Mouse (Mus musculus) urinary bladder, postnatal 36 days (tissue): ENCODE measurements around the gene Fam47e.
"Not testable (repeated sequence)": the region's sequence is repeated elsewhere in the genome, so short reads cannot be mapped to it uniquely, and the experiment has no call there.

Experiments used
- DNase-seq, 2 experiments: peaks; one replicate each; pipeline ENCODE4 v3.0.0; 2022; ENCODE audit warnings: low spot score in 2 of 2, mixed read lengths in 1 of 2

The Fam47e gene

DNA sequence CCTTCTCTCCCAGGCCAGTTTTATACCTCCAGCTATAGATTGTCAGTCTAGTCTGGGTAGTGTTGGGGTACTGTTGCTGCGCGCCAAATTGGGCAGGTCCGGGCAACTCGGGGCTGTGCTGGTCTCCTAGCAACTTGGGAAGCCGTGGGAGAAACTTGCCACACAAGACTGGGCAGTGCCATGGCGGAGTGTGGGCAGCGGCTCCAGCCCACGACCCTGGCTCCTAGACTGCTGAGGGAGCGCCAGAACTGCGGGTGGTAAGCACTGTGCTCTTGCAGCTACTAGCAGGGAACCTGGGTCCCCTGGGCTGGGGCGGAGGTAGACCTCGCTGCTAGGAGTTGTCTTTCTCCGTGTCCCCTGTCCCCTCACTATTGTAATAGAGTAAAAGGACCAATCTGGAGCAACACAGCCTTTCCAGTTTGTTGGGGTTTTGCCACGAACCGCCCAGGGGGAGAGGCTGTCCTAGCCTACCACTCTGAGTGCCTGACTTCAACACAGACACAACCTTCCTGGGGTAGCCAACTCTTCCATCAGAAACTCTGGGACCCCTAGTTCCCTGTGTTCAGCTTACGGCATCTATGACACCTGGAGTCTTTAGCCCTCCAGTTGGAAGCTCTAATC lies at the start of gene Fam47e:
Gene Fam47e (plus strand): TSS at position 179 of the 621 bp plus-strand sequence.
- peak; percentile 48 to 53 for DNase-seq

DNA sequence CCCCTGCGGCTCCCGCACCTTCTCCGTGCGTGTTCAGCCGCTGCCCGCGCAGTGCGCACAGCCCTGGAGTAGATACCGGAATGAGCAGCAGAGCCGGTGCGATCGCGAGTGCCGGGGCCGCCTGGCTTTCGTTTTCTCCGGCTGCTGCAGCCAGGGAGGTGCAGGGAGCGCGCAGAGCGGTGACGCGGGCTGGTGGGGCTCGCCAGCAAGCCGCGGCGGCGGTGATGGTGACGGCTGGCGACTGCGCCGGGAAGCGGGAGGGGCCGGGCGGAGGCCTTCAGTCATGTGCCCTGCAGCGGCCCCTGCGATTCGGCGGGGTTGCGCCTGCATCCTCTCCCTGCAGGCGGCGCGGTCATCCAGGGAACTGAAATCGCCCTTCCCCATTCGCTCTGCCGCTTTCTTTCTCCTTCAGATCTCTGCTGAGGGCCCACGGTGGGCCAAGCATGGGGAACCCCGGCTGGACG lies 49.4 kb upstream of the Fam47e start:
- DNase-seq = peak; percentile 93 to 97

- no peak for DNase-seq
Measured at GRCm38 (mm10) chr5:92506301-92506729, 48.6 kb upstream of the Fam47e start.

DNA sequence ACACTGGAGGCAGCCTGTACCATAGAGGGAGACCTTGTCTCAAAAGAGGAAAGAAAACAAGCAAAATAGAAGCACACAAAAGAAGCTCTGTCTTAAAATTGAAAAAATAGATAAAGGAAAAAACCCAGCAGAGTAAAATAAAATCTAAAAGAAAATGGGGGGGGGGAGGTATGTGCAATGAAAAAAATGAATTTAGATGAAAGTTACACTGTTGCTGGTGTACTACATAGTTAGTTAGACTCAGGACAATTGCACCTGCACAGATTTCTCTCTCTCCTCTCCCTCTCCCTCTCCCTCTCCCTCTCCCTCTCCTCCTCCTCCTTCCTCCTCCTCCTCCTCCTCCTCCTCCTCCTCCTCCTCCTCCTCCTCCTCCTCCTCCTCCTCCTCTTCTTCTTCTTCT lies 48.1 kb upstream of the Fam47e start, which contains the start of gene Scarb2:
Gene Scarb2 (minus strand): TSS at position 101 of the 400 bp plus-strand sequence.
- DNase-seq = no peak

DNA sequence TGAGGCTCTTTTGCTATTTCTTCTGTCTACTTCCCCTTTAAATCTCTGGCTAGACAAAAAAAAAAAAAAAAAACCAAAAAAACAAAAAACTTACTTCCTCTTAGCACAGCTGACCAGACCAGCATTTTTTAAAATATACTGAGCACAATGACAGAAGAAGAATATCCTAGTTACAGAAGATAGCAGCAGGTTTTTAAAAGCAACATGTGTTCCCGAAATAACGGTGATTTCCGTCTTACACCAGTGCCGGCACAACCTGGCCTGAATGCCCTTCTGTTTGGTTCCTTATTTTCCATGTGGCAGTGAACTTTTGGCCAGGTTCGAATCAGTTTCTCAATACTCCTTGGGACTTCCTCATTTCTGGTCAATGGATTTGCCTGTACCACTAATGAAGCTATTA lies 46.0 kb upstream of the Fam47e start:
- DNase-seq = no peak

- DNase-seq = no peak
Measured at GRCm38 (mm10) chr5:92511256-92511655, 43.6 kb upstream of the Fam47e start.

DNA sequence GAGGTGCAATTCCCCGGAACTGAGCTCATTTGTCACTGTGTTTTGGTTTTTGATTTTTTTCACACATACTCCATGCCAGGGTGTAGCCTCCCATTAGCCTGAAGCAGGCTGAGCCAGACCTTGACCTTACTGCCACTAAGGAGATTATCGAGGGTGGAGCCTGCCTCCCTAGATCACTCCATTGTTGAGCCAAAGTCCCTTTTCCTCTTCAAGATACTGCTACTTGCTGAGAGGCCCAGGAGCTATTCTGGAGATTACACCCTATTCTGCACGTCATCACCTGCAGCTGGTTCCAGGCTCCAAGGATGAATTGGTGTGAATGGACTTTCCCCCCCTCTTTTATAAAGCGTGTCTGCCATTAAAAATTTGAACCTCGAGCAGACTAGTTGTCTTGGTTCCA lies 42.8 kb upstream of the Fam47e start:
- DNase-seq = no peak

GRCm38 (mm10) chr5:92521131-92521530 lies 33.7 kb upstream of the Fam47e start:
- not testable (repeated sequence) for DNase-seq

DNA sequence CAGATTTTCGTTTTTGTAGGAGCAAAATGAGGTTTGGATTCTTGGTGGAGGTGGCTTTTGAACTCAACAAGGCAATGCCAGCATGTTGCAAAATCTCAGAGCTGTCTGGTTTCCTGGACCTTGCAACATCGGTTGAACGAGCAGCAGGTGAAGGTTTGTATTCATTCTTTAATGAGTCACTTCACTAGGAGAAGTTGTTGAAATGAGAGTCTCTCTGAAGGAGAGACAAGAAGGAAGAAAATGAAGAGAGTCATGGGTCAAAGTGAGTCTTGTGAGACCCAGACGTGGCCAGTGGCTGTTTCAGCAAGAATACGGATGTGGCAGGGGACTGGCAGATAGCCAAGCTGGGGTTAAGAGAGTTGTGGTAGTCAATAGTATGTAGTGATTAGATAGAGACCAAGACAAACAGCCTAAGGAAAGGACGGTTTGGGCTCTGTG lies 30.0 kb upstream of the Fam47e start:
- no peak for DNase-seq

DNA sequence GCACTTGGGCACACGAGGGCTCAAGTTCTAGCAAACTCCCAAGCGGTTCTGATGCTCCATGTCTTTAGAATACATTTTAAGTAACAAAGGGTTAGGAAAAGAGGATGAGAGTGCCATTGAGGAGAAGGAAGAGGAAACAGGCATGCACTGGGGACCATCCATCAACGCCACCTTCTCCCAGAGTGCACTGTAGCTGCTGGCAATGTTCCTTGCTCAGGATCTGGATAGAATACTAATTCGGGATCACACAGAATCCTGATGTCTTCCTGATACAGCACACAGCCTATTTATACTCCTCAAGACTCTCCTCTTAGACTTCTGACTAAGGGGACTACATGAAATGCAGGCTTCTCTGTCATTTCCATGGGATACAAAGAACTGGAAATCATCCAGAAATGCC lies 15.2 kb upstream of the Fam47e start:
- no peak for DNase-seq

DNA sequence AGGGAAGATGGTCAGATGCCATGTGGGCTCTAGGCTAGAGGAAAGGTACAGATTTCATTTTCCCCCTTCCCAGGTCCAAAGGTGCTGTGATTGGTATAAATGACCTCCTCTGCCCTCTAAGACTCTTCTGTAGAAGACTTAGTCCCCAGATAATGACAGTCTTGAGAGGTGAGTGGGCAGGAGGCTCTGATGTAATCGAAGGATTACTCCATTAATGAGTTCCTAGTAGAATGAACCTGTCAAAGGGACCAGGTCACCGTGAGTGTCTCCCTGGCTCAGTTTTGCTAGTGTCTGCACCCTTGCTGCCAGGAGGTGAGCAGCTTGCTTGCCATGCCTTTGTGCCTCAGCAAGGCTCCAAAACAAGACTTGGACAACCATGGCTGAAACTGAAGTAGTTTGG lies 2.3 kb upstream of the Fam47e start:
- no peak for DNase-seq

- DNase-seq = no peak
Measured at GRCm38 (mm10) chr5:92553939-92554338, 930 bp upstream of the Fam47e start.

- no peak for DNase-seq
Measured at GRCm38 (mm10) chr5:92554443-92554842, 426 bp upstream of the Fam47e start.

GRCm38 (mm10) chr5:92555905-92556304 lies 1.0 kb downstream of the Fam47e start:
- DNase-seq = no peak

DNA sequence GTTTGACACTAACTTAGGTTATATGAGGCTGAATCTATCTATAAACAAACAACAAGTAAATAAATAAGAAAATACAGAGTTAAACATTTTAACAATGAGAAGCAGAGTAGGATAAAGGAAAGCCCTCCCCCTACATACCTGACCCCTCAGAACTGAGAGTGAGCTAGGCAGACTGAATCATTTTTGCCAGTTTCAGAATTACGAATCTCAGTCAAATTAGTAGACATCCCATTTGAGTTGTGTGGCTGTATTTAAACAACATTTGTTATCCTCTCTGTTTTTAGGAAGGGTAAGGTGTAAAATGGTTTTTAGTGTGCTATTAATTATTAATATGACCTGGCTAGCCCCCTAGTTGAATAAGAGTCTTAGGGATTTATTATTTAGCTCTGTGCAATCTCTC lies 2.6 kb downstream of the Fam47e start:
- no peak for DNase-seq

DNA sequence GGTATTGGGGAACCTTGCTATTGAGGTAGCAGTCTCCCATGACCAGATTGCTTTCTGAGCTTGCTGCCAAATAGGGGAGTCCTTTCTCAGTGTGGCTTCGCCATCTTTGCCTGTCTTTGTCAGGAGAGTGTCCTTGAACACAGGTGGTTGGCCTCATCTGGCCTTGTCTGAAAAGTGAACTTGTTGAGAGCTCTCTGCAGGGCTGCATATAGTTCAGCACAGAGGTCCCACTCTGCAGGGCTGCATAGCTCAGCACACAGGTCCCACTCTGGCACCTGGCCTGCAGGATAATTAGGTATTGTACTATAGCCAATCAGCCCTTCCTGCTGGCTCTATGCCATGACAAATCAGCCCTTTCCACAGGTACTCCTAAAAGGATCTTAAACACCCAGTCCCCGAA lies 5.3 kb downstream of the Fam47e start:
- DNase-seq = no peak

- no peak for DNase-seq
Measured at GRCm38 (mm10) chr5:92562002-92562401, 7.1 kb downstream of the Fam47e start.

GRCm38 (mm10) chr5:92571232-92571631 lies 16.4 kb downstream of the Fam47e start:
- no peak for DNase-seq

DNA sequence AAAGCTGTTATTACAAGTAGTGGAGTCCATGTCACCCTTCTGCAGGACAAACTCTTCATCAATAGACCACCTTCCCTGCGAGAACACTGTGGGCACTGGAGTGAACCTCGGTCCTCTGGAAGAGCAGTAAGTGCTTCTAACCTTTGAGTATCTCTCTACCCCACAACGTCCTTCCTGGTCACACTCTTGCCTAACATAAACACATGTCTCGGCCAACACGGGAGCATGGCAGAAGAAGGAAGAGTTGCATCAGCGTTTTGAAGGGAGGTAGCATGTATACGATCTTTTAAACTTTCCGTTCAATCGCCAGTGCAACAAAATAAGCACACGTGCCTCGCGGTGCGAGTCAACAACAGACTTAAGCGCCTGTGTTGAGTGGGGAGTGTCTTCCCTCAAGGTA lies 24.7 kb downstream of the Fam47e start:
- no peak for DNase-seq

DNA sequence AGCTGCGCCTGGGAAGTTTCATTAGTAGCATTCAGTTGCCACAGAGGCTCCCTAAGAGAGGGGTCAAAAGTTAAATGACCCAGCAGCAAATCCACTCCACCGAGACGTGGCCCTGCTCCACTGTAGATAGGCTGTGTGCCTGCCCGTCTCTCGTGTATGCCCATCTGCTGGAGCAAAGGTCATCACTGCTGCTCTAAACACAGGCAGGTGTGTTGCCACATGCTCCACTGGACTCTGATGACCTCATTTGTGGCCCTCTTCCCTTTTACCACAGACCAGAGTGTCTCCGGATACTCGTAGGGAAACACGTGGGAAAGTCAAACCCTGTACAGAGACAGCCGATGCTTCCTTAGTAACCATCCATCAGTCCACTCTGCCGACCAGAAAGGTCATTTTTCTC lies 31.1 kb downstream of the Fam47e start:
- DNase-seq = no peak

DNA sequence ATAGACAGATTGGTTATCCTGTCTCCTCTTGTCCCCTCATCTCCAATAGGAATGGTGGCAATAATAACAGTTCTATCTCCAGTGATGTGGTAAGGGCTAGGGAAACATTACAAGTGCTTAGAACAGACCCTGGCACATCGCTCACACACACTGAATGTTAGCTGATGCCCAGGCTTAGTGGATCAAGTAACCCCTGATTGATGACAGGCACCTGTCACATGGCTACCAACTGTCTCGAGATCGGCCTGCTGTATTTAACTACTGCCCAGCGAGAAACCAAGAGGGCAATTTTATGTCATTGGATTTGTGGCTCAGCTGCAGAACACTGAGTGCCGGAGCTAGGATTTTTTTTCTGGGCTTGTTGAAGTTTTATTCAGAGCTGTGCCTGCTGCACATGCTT lies 40.2 kb downstream of the Fam47e start:
- DNase-seq = no peak

GRCm38 (mm10) chr5:92596865-92597264 lies 42.0 kb downstream of the Fam47e start:
- no peak for DNase-seq

- DNase-seq = peak; percentile 53 to 73
Measured at GRCm38 (mm10) chr5:92599030-92599429, 44.2 kb downstream of the Fam47e start.
